Mouse (Mus musculus): ENCODE measurements around the gene Reg3d.

GRCm38 (mm10) chr6:78327798-78328197 is 50.9 kb downstream of the Reg3d start:
- TF ChIP-seq POLR2A (IDR thresholded peaks at IDR 0.05; ENCODE audit: insufficient read depth, low read depth, low read length) (no peak), CTCF (IDR thresholded peaks at IDR 0.05; ENCODE audit: insufficient read depth, low read depth, low read length) (no peak)

Measured in olfactory bulb, adult 2 months (tissue).